Mouse (Mus musculus): ENCODE results near the gene Ociad2.
"Not testable (repeated sequence)": the region's sequence is repeated elsewhere in the genome, so short reads cannot be mapped to it uniquely, and the experiment has no call there.

Gene Ociad2

DNA sequence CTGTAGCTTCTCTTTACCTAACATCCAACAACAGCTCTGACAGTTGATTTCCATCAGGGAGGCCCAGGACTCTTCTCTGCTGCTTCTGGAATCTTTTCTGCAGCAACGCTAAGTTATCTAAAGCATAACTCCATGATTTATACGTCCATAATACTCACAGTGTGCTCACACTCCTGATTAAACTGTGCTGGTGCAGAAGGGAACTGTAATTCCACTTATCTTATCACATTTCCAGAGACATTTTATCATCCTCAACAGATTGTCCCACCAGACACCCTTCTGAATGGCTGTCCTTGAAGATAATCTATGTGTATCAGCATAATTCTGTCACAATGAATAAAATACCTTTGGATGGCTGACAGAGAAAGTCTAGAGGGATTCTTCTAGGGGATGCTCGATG lies 13.2 kb upstream of the Ociad2 start:
- no peak for DNase-seq (ENCODE audit: extremely low read depth, insufficient read length, low spot score)

DNA sequence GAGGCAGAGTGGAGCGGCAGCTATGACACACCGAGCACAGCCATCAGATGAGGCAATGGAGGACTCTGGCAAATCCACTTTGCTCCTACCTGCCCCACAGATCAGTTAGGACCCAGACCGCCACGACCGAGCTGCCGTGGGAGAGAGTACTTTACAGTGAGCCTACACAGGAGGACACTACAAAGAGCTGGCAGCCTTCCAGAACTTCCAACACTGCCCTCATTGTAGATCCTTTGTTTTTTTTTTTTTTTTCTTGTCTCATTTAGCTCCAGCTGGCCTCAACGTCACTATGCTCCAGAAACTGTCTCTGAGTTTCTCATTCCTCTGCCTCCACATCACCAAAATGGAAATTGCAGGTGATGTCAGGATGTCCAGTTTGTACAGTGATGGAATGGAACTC lies 12.7 kb upstream of the Ociad2 start:
- no peak for DNase-seq (ENCODE audit: extremely low read depth, insufficient read length, low spot score)

GRCm38 (mm10) chr5:73351796-73352195 lies 11.0 kb upstream of the Ociad2 start:
- no peak for DNase-seq (ENCODE audit: extremely low read depth, insufficient read length, low spot score)

GRCm38 (mm10) chr5:73349514-73349913 lies 8.7 kb upstream of the Ociad2 start:
- DNase-seq (ENCODE audit: extremely low read depth, insufficient read length, low spot score), result no peak

GRCm38 (mm10) chr5:73345254-73345653 lies 4.4 kb upstream of the Ociad2 start:
- DNase-seq (ENCODE audit: extremely low read depth, insufficient read length, low spot score), result no peak

DNA sequence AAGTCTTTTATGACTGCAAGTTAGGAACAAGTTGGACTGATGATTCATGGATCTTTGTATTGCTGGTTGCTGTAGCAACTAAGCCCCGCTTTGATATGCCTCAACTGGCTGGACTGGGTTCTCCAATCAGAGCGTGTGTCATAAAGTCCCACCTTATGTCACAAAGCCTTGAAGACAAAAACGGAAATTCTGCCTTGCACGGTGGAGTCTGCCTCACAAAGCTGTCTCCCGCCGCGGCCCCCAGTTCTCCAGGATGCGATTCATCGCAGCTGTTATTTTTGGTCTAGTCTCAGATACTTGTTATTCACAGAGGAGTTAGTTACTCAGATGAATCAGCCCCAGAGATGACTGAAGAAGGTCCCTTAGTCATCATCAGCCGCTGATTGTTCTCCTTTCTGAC lies 3.5 kb upstream of the Ociad2 start:
- peak; percentile 56 for DNase-seq (ENCODE audit: extremely low read depth, insufficient read length, low spot score)

DNA sequence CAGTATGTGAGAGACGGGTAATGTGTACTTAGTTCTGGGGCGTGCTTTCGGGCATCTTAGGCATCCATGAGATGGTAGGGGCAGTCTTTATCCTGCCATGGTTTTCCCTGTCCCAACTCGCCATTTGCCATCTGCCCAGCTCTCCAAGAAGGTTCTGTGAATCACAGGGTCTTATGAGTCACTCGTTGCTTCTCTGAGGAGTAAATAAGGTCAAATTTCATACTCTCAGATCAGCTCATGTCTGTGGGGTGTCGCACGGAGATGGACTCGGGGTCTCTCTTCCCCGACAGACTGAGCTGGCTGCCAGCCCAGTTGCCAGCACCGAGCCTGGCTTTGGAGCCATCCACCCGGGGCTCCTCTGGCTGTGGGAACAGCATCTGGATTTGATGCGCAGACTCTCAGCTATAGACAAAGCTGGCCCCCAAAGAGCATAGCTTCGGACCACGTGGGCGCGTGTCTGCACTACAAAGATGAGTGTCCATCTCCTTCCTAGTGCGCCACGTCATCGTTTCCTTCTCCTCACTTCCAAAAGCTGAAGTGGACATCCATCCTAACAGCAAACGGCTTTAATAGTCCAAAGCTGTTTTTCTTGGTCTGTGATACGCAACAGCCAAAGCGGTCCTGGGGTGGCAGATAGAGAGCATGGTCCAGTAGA lies 2.0 kb upstream of the Ociad2 start:
- peak; percentile 28 for DNase-seq (ENCODE audit: extremely low read depth, insufficient read length, low spot score)

GRCm38 (mm10) chr5:73339779-73340722 lies 777 bp downstream of the Ociad2 start:
- no peak for DNase-seq (ENCODE audit: extremely low read depth, insufficient read length, low spot score)

DNA sequence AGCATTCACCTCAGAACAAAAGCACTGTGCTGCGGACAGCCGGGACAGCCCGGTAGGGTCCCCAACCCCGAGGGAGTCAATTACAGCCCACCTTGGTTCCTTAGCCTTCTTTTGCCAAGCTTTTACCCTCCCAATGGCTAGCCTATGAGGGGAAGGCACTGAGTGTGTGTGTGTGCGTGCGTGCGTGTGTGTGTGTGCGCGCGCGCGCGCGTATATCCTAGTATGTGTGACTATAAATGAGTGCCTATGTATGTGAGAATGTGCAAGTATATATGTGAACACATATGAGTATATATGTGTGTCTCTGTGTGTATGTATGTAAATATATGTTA lies 2.0 kb downstream of the Ociad2 start:
- no peak for DNase-seq (ENCODE audit: extremely low read depth, insufficient read length, low spot score)

- DNase-seq (ENCODE audit: extremely low read depth, insufficient read length, low spot score), result no peak
Observed at GRCm38 (mm10) chr5:73337961-73338831, 2.6 kb downstream of the Ociad2 start.

GRCm38 (mm10) chr5:73336448-73336847 lies 4.4 kb downstream of the Ociad2 start:
- no peak for DNase-seq (ENCODE audit: extremely low read depth, insufficient read length, low spot score)

- no peak for DNase-seq (ENCODE audit: extremely low read depth, insufficient read length, low spot score)
Observed at GRCm38 (mm10) chr5:73331002-73331401, 9.8 kb downstream of the Ociad2 start.

- no peak for DNase-seq (ENCODE audit: extremely low read depth, insufficient read length, low spot score)
Observed at GRCm38 (mm10) chr5:73324526-73325170, 16.2 kb downstream of the Ociad2 start.

DNA sequence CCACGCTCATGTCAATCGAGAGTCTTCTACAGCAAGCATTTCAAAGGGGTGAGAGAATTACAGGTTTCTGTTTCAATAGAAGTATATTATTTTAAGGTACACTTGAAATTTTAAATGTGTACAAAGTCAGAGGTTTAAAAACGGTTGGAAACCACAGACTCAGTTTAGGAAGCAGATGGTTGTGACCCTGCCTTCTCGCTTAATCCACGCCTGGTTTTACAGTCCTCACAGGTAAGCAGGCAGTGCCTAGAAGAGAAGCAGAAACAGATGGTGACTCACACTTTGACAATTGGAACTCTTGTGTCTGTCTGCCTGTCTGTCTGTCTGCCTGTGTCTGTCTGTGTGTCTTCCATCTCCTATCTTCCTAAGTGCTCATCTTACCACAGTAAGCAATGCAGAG lies 17.2 kb downstream of the Ociad2 start:
- DNase-seq (ENCODE audit: extremely low read depth, insufficient read length, low spot score), result no peak

DNA sequence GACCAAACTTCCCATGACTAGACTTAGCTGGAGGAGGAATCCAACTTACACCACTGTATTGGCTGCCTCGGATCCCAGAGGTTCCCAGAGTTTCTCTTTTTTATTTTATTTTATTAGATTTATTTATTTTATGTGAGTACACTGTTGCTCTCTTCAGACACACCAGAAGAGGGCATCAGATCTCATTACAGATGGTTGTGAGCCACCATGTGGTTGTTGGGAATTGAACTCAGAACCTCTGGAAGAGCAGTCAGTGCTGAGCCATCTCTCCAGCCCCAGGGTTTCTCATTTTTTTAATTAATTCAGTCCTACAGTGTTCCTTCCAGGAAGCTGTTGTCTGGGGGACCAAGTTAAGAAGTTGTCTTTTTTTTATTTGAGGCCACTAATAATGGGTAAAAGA lies 18.1 kb downstream of the Ociad2 start:
- not testable (repeated sequence) for DNase-seq (ENCODE audit: extremely low read depth, insufficient read length, low spot score)

DNA sequence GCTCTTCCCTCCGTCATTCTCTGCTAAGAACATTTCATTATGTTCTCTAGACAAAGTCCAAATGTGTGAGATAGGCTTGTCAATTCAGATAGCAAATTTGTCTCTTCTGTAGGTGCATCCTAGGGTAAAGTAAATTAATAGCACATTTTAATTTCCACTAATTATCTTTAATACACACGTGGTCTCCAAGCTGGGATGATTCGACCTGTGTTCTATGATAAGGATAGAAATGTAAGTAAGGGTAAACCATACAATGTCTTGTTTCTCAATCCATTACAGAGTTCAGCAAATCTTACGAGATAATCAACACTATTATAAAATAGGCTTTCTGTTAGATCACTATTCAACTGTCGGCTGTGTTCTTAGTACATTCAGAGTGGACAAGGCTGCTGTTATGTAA lies 21.5 kb downstream of the Ociad2 start:
- no peak for DNase-seq (ENCODE audit: extremely low read depth, insufficient read length, low spot score)

DNA sequence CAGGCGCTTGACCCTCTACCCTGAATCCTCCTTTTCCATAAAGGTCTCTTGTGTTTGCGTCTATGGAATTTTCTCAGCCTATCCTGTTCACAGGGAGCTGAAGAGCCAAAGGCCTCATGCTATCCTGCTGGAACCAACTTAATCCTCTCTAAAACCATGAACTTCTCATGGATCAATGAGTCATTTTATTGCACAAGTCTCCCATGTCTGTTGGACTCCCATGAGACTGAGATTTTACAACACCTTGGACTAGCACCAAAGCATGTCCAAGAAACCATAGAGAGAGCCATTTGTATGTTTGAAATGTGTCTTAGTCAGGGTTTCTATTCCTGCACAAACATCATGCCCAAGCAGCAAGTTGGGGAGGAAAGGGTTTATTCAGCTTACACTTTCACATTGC lies 26.2 kb downstream of the Ociad2 start:
- no peak for DNase-seq (ENCODE audit: extremely low read depth, insufficient read length, low spot score)

DNA sequence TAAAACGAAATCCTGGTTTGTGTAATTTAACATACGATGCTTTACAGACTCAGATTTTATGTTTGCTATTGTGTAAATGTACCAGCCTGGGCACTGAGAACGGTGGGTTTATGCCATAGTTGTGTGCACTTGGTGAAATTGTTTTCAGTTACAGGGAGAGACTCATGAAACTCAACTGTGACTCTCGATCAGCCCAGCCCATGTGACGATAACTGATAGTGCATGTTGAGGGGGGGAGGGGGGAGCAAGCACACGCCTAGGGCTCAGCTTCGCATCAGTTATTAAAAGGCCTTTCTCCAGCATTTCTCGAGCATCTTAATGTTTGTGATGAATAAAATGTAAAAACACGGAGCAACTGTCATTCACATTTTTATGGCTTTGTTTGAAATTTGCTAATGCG lies 27.2 kb downstream of the Ociad2 start:
- DNase-seq (ENCODE audit: extremely low read depth, insufficient read length, low spot score), result no peak

- no peak for DNase-seq (ENCODE audit: extremely low read depth, insufficient read length, low spot score)
Observed at GRCm38 (mm10) chr5:73311458-73311857, 29.4 kb downstream of the Ociad2 start.

GRCm38 (mm10) chr5:73310401-73310800 lies 30.4 kb downstream of the Ociad2 start:
- DNase-seq (ENCODE audit: extremely low read depth, insufficient read length, low spot score), result no peak

DNA sequence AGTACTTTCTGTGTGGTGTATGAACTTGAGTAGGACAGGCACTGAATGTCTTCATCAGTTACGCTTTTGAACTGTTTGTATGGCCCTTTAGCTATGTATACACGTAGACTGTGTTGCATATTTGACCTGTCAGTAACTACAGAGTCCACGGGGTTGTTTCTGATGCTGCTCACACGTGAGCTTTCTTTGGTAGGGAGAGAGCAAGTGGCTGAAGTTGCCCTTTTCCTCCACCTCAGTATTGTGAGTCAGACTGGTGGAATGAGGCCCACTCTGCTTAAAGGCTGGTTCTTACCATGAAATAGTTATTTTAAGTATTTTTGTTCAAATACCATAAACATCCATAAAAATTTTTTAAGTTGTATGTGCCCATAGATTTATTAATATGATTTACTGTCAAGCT lies 31.3 kb downstream of the Ociad2 start:
- DNase-seq (ENCODE audit: extremely low read depth, insufficient read length, low spot score), result no peak

All from 3134 (cell line).